Mouse (Mus musculus) telencephalon, adult 2 months (tissue): ENCODE measurements around the gene Susd2.

Experiments
- DNase-seq: peaks from one replicate; pipeline ENCODE4 v3.0.0-alpha.2; 2011; ENCODE audit warnings: low read depth, low spot score

Susd2 gene

GRCm38 (mm10) chr10:75626991-75627390, 16.8 kb downstream of the Susd2 start:
- DNase-seq = no peak

GRCm38 (mm10) chr10:75625920-75626319, 17.9 kb downstream of the Susd2 start:
- DNase-seq = no peak

DNA sequence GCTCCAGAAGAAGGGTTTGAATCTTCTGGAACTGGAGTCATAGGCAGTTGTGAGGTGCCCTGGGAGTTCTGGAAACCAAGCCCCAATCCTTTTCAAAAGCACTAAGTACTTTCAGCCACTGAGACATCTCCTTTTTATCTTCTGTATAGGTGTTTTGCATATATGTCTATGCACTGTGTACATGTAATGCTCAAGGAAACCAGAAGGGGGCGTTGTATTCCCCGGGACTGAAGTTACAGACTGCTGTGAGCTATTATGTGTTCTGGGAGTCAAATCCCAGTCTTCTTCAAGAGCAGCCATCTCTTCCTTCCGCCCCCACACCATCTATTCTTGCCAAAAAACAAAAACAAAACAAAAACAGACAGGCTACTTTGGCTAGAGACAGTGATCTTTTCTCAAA, 23.0 kb downstream of the Susd2 start:
- DNase-seq = no peak

- DNase-seq = no peak
Measured at GRCm38 (mm10) chr10:75616044-75616443, 27.8 kb downstream of the Susd2 start.

GRCm38 (mm10) chr10:75610486-75610885, 33.3 kb downstream of the Susd2 start:
- DNase-seq = no peak

DNA sequence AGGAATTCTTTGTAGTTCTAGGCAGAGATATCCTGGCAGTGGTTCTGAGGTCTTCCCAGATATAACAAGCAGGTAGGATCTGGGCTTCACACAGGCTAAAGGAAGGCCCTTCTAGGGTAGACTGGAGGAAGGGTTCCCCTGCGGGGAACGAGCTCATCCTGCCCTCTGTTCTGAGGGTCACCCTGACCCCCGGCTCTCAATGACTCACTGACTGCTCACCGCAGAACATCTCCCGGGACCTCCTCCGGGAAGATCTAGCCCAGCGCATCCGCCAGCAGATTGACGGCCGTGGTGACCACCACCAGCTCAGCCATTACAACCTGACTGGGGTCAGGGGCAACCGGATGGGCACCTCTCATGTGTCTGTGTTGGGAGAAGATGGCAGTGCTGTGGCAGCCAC, 34.8 kb downstream of the Susd2 start:
- DNase-seq = no peak

DNA sequence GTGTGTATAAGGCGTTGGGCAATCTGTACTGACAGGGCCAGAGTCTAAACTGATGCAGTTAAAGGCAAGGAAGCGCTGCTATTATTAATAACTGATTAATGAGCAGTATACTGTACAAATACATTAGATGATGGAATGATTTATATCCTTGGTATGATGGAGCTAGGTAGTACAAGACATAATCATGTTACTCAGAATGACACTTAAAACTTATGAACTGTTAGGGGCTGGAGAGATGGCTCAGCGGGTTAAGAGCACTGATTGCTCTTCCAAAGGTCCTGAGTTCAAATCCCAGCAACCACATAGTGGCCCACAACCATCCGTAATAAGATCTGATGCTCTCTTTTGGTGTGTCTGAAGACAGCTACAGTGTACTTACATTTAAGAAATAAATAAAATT, 36.6 kb downstream of the Susd2 start:
- no peak for DNase-seq

GRCm38 (mm10) chr10:75605162-75605846, 38.5 kb downstream of the Susd2 start:
- no peak for DNase-seq

DNA sequence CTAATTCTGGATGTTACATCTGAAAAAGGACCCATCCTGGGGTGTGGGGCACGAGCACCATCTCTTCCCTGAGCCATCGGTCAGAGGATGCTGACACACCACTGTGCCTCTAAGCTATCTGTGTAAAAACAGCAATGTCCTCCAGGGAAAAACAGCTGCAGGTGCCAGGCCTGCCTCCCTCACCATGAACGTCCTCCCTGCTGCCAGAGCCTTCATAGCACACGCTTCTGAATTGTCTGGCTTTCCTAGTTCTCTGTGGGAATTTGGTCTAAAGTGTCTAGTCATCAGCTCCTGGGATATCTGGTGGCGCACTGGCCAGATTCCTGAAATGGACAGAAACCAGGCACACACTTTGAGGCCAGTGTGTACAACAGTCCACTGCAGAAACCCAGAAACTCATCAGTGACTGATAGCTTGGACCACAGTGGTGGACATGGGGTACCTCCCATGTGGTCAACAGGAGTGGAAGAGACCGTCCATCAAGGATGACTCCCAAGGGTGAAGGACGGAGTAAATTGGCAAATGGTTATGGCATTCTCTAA, 43.5 kb downstream of the Susd2 start:
- no peak for DNase-seq

DNA sequence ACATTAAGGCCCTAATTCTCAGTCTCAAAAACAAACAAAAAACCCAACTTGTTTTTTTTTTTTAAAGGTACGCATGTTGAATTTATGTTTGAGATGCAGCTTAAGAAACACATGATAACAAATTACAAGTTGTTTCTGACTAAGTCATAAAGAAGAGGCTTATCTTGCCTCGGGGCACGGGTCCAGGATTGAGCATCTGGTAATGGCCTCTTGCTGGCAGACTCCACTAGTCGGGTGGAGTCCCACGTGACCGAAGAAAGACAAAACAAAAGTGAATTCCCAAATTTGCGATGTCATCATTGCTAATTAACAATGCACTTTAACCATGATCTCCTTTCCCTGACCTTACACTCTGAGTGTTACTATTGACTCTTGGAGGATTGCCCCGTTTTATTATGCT, 47.8 kb downstream of the Susd2 start:
- DNase-seq = no peak

DNA sequence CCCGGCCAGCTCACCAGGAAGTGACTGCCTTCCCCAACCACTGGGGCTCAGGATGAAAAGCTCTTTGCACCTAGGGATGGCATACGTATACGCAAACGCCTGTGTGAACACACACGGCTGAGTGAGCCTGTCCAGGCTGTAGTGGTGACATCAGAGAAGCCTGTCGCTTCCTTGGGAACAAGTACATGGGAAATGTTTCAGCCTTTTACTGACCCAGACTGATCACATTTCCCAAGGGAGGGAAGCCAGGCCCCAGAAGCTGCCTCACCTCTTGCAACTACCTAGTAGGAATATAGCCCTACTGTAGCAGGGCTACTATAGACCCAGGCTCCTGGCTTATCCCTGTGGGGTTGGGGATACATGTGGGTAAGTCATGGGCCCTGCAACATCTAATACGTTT, 51.2 kb downstream of the Susd2 start:
- DNase-seq = no peak

DNA sequence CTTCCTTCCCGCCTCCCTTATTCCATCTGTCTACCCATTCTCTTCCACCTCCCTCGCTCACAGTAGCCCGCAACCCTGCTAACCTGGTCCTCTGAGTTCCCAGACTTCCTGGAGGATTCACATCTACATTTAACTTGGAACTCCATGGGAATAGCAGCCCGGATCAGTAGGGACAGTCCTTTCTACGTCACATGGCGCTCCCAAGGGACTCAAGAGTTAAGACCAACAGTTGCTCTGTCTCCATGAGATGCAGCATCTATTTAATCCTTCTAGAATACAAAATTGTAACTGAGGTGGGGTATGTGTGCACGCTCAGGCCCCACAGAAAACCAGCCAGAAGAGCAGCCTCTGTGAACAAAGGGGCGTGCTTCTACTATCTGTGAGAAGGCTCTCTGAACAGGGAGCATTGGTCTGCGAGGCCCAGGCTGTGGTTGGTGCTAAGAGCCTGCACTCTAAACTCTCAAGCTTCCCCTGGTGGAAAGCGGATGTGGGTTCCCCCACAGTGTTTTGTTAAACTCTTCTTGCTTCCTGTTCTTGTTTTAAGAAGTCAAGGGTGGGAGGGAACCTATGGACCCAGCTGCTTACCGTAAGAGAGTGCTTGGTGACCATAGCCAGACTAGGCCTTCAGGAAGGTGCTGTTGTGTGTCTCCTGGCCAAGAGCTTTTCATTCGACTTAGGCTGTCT, 52.5 kb downstream of the Susd2 start:
- peak; percentile 45 for DNase-seq

DNA sequence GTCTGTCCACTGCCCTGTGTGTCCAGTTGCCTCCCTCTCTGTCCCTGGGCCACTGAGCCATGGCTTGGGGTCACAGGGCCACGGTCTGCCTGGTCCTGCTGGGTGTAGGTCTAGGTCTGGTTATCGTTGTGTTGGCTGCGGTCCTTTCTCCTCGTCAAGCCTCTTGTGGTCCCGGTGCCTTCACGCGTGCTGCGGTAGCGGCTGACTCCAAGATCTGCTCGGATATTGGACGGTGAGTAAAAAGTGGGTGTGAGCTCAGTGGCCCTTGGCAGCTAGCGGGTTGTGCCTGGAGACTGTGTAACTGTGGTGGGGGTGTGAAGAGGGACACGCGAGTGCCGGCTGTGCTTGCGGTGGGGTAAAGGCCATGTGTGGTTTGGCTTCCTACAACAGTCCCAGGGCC, 54.2 kb downstream of the Susd2 start:
- no peak for DNase-seq

GRCm38 (mm10) chr10:75589129-75589528, 54.7 kb downstream of the Susd2 start, which contains the start of gene Ggt5:
Gene Ggt5, plus strand, starts transcription at chr10:75589340.
- DNase-seq = no peak

DNA sequence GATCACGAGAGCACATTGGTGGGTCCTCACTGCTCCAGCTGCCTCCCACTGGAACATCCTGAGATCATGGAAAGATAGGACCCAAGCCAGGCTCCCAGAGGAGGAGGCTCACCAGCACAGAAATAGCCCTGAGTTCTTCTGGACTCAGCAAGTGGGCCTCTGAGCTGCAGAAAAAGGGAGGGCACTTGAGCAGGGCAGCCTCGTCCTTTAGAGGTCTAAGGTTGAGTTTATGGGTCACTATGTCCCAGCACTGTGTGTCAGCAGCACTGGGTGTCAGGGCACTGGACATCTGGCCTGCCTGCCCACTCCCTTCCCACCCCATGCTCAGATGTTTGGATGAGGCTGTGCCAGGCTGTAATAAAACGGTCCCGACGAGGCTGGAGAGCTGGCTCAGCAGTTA, 55.5 kb downstream of the Susd2 start:
- DNase-seq = no peak

- DNase-seq = no peak
Measured at GRCm38 (mm10) chr10:75587781-75588180, 56.0 kb downstream of the Susd2 start.
